Mouse (Mus musculus) lung, adult 2 months (tissue): ENCODE measurements at regions not wholly inside any gene's neighbourhood (a gene's known extent, or its start where the extent isn't known, plus 50 kb on each side); places are given as distances from the start of the nearest gene placed in this dataset.

Source experiments
- CTCF ChIP-seq: fragments of 200-500 bp; IDR thresholded peaks from 2 replicates; pipeline ENCODE4 v1.5.1; 2011; ENCODE audit warnings: mild to moderate bottlenecking, low read length, control low read depth; ENCODE audit not compliant: insufficient read depth
- POLR2A ChIP-seq: fragments of 200-500 bp; IDR thresholded peaks from 2 replicates; pipeline ENCODE4 v1.6.1; 2011; ENCODE audit warnings: low read depth, mild to moderate bottlenecking, control low read depth, low read length, borderline replicate concordance; ENCODE audit errors: extremely low read depth

GRCm38 (mm10) chr1:89019778-89020373 is 50.3 kb upstream of the Sh3bp4 start:
- no peak for TF ChIP-seq CTCF
- no peak for TF ChIP-seq POLR2A
